Mouse (Mus musculus): Measurements from ENCODE around the gene Fxr1. TPM values are rescaled to one million over a fixed set of nuclear protein-coding genes. Genes with fewer than 3 reads are reported as not detected.
A peak's percentile ranks its signal among the peaks of the same experiment; 100 is the strongest.

Fxr1 gene
- polyA plus RNA-seq, 1 experiment from 2014 or later: 35.0 TPM

DNA sequence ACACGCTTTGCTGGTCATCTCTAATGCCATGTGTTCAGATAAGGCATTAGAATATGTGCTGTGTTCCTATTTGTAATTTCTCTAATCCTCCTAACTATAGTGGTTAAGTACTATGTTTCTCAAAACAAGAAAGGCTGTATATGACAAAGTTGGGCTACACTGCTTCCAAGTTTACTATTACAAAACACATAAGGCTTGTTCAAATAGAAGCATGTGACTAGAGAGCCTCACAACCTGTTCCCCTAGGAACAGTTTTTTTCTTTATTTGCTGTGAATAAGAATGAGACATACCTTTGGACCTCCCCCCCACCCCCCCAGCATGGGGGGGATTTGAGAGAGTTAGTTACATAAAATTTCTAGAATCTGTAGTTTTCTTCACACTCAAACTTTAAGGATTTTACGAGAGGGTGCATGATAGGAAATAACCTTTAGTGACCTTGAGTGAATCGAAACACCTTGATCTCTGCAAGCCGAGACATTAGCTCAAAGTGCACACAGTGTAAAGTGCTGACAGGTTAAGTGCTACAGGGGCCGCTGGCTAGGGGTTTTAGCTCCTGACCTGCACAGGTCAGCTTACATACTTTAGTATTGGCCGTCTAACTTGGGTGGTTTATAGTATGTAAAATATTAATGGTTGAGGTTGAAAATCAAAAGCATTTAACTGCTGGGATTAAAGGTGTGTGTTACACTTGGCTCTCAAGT is 56.5 kb downstream of the Fxr1 start:
- Histone ChIP-seq H3K4me1 (peaks cover 11% of the 10 kb centered on the region), H3K36me3 (replicated peaks) (peaks cover 20% of the 10 kb centered on the region), H3K9ac (no peak overlapping the region), H3K4me2 (no peak overlapping the region), H3K4me3 (no peak overlapping the region), H3K9me3 (no peaks in the 10 kb centered on the region), H3K27me3 (replicated peaks) (no peaks in the 10 kb centered on the region), H3K27ac (no peak overlapping the region)
- 87% methylated on average over 6 of the region's 6 CpGs for WGBS
- ATAC-seq (replicated peaks): no peak

DNA sequence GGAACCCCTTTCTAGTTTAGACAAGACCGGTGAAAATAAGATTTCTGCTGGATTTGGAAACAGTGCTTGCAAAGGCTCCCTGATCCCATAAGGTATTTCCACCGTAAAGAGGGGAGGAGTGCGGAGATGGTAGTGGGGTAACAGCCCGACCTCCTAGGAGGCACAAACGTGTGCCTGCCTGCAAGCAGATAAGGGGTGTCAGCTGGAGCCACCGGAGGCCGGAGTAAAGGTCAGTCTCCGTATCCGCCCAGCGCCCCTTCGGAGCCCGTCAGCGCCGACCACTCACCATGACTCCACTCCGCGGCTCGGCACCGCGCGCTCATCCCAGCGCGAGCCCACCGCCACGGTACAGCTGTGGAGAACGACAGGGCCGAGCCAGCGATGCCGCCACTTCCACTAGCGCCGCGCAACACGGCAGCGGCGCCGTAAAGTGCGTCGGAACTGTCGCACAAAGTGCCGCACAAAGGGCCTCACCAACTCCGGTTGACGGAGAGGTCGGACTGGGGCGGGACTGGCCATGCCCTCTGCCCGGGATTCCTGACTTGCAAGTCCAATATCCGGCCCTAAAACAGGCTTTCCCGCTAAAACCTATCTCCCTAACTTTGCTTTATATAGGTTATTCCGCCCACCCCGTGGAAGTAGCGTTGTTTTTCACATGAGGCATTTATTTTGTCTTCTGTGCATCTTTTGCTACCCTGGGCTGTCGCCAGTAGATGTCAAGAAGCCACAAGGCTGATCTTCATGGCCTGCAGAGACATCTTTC is 61.3 kb downstream of the Fxr1 start, which contains the start of gene Dnajc19:
TSS of gene Dnajc19 (minus strand) at position 422 of the 763 bp plus-strand sequence.
- Histone ChIP-seq H3K4me2 (peak within 1 kb of the TSS; percentile 67), H3K4me1 (peaks cover 20% of the 10 kb centered on the region), H3K36me3 (replicated peaks) (peaks cover 9% of the 10 kb centered on the region; the same call in 1 of the 2 replicates), H3K4me3 (peak within 1 kb of the TSS; percentile 59), H3K27me3 (replicated peaks) (no peaks in the 10 kb centered on the region), H3K9ac (peak within 1 kb of the TSS; percentile 71), H3K9me3 (no peaks in the 10 kb centered on the region), H3K27ac (peak within 1 kb of the TSS; percentile 76)
- ATAC-seq (replicated peaks): peak; percentile 96
- WGBS: under 1% methylated on average over 50 of the region's 50 CpGs

DNA sequence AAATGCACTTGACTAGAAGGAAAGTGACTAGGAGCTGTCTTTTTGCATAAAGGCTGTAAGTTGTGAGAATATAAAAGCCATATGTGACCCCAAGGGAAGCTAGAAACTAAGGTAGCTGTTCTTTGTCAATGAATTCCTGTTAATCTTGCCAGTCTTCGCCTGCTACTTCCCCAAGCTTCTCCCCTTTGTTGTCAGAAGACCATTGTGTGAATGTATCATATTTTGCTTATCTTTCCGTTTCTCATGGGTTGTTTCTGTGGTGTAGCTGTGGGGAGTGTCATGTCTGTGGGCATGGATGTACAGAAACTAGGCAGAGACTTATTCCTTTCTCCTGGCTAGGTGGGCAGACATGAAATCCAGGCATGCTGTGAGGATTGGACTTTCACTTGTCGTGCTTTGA is 62.2 kb downstream of the Fxr1 start:
- WGBS: 79% methylated on average over 3 of the region's 3 CpGs
- no peak for ATAC-seq (replicated peaks)
- peak overlapping the region; percentile 59 for H3K4me3 ChIP-seq
- no peaks in the 10 kb centered on the region for H3K27me3 ChIP-seq (replicated peaks)
- H3K4me2 ChIP-seq: peak overlapping the region; percentile 67
- H3K9ac ChIP-seq: peak overlapping the region; percentile 71
- no peaks in the 10 kb centered on the region for H3K9me3 ChIP-seq
- H3K4me1 ChIP-seq: peaks cover 20% of the 10 kb centered on the region
- peaks cover 9% of the 10 kb centered on the region; the same call in 1 of the 2 replicates for H3K36me3 ChIP-seq (replicated peaks)
- H3K27ac ChIP-seq: peak overlapping the region; percentile 76

DNA sequence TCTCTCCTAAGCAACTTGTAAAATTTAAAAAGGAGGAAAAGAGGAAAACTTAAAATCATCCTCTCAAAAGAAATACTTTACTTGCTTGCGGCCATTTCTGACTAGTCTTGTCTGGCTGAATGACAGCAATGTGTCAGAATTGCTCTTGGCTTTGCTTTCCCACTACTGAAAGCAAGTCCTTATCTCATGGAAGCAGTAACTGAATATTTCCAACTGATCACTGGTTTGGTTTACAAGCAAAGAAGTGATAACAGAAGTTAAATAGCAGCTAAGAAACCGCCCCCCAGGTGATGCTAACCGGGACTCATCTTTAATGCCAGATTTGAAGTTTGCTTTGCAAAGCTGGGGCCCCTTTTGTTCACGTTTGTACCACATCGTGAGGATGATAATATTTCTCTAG is 63.9 kb downstream of the Fxr1 start:
- Histone ChIP-seq H3K4me2 (no peak overlapping the region), H3K9me3 (no peaks in the 10 kb centered on the region), H3K4me1 (peaks cover 20% of the 10 kb centered on the region), H3K4me3 (no peak overlapping the region), H3K36me3 (replicated peaks) (peaks cover under 1% of the 10 kb centered on the region; the same call in 1 of the 2 replicates), H3K27me3 (replicated peaks) (no peaks in the 10 kb centered on the region), H3K9ac (no peak overlapping the region), H3K27ac (no peak overlapping the region)
- no peak for ATAC-seq (replicated peaks)
- 78% methylated on average over 5 of the region's 5 CpGs for WGBS

DNA sequence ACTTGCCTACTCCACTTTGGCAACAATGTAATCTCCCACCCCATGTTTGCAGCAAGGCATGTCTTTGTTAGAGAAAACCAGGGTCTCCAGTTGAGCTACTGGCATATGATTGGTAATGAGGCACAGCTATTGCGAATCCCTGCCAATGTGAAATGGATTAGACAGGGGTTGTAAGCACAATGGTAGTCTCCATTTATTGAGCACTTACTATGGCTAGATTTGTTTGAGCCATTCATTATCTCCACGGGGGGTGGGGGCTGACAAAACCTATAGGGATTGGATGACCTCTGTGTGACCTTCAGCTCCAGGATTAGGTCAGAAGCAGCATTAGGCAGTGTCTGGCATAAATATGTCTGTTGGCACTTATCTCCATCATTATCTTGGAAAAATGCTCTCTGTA is 83.1 kb downstream of the Fxr1 start:
- H3K9me3 ChIP-seq: no peaks in the 10 kb centered on the region
- H3K4me1 ChIP-seq: peaks cover 11% of the 10 kb centered on the region
- H3K27me3 ChIP-seq (replicated peaks): no peaks in the 10 kb centered on the region
- H3K27ac ChIP-seq: peak overlapping the region; percentile 32; the same call in 1 of the 2 replicates
- ATAC-seq (replicated peaks): no peak
- no peak overlapping the region for H3K4me3 ChIP-seq
- H3K9ac ChIP-seq: no peak overlapping the region
- H3K36me3 ChIP-seq (replicated peaks): no peaks in the 10 kb centered on the region
- no peak overlapping the region for H3K4me2 ChIP-seq
- WGBS: 33% methylated on average over 2 of the region's 2 CpGs

DNA sequence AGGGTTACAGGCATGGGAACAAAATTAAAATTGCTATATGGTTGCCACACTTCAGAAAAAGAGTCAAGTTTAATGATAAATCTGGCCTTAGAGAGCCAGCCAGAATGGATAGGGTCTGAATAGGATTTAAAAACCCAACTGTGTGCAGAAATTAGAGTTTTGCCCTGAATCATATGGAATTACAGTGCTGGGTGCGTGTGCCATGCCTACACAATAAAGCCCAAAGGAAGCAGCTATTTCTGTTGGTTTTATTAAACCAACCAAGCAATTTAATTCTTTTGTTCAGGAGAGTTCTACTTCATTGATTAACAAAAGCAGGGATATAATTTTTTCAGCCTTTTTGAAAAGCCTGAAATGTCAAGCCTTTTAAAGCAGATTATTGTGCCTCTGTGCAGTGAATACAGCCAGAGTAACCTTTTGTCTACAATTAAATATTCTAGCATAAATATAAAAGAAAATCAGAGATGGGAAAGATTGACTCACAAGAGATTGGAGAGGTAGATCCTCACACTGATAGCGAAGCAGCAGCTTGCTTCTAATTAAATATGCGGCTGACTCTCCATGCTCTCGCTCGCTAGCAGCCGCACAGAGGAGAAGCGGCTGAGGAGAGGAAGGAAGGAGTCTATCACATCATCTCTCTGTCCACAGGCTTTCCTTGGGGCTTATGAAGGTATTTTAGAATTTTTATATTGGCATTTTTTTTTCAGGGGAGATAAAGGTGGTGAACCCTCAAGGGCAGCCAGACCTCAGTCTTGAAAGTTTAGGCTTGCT is 84.3 kb downstream of the Fxr1 start:
- WGBS: 5% methylated on average over 7 of the region's 7 CpGs
- peak; percentile 85 for ATAC-seq (replicated peaks)

DNA sequence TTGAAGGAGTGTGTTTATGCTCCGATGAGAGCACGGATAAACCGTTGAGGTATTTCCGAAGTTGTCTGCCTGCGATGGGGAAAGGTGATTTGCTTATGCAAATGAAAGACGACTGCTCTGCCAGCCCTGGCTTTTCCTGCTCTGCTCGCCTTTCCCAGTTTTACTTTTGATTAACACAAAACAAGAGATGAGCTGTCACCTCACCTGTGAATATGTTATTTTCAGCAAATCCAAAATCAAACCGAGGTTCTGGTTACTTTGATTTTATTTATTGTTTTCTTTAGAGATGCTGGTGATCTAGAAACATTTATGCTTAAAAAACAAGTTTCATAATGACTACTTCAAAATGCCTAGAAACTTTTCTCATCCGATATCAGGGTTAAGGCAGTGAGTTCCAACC is 86.7 kb downstream of the Fxr1 start:
- Histone ChIP-seq H3K36me3 (replicated peaks) (no peaks in the 10 kb centered on the region), H3K4me1 (peaks cover 11% of the 10 kb centered on the region), H3K27me3 (replicated peaks) (peaks cover 4% of the 10 kb centered on the region; the same call in 1 of the 2 replicates), H3K27ac (no peak overlapping the region), H3K9ac (no peak overlapping the region), H3K4me3 (no peak overlapping the region), H3K9me3 (no peaks in the 10 kb centered on the region), H3K4me2 (0 out of 2 replicates have a peak overlapping the region, but pooled peaks have one; percentile 14)
- WGBS: 23% methylated on average over 9 of the region's 9 CpGs
- no peak for ATAC-seq (replicated peaks)

More for the DNA sequence above, 84.3 kb downstream of the Fxr1 start:
- Histone ChIP-seq H3K4me1 (peaks cover 11% of the 10 kb centered on the region), H3K9me3 (no peaks in the 10 kb centered on the region), H3K9ac (no peak overlapping the region), H3K27me3 (replicated peaks) (peaks cover 4% of the 10 kb centered on the region; the same call in 1 of the 2 replicates), H3K4me3 (peak overlapping the region; percentile 19; the same call in 1 of the 2 replicates), H3K4me2 (peak overlapping the region; percentile 32), H3K27ac (peak overlapping the region; percentile 57), H3K36me3 (replicated peaks) (no peaks in the 10 kb centered on the region)

DNA sequence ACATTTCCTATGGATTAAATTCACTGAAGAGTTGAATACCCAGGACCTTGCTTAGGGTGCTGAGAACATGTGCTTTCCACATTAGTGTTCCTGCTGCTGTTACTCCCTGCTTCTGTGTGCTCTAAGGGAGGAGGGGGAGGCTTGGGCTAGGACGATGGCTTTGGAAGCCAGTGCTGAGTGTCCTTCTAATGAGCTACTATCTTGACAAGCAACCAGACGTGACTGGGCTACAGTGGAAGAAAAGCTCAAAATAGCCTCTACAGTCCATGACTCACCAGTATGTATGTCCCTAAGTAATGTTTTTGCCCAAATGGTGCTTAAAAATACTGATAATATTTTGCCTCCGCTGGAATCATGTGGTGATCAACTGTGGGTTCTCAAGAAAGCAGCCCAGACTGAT is 87.9 kb downstream of the Fxr1 start:
- 80% methylated on average over 3 of the region's 3 CpGs for WGBS
- Histone ChIP-seq H3K4me2 (no peak overlapping the region), H3K4me1 (peaks cover 11% of the 10 kb centered on the region)

DNA sequence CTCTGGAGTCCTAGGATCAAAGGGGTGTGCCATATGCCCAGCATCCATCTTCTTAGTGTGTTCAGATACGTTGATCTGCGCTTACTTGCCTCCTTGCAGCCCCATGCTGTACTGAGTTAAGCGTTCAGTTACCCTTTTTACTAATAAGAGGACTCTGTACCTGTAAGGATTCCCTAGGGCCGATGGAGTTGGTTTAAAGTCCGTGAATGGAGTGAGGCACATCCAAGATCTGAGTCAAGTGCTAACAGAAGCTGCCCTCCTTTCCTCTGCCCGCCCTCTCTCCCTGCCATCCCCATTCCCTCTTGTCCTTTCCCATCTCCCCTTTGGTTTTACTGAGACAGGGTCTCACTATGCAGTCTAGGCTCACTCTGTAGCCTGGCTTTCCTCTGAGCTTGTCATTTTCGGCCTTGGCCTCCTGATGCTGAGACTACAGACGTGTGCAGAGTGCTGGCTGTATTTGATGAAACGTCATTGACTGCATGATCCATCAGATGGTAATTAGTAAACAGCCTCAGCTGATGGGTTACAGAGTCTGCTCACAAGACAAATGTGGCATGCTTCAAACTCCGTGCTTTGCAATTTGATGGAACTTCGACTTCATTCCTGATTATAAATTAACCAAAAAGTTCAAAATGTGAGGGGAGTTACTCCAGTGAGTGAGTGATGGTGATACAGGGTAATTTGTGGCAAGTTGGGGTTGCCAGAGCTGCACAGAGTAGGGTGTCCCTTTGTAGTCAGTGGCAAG is 92.4 kb downstream of the Fxr1 start:
- no peak overlapping the region for H3K4me2 ChIP-seq
- H3K4me3 ChIP-seq: no peak overlapping the region
- no peaks in the 10 kb centered on the region for H3K36me3 ChIP-seq (replicated peaks)
- H3K27me3 ChIP-seq (replicated peaks): peaks cover 4% of the 10 kb centered on the region; the same call in 1 of the 2 replicates
- 78% methylated on average over 11 of the region's 11 CpGs for WGBS
- H3K9ac ChIP-seq: no peak overlapping the region
- no peaks in the 10 kb centered on the region; the same call in none of the 2 replicates for H3K4me1 ChIP-seq
- no peak overlapping the region for H3K27ac ChIP-seq
- H3K9me3 ChIP-seq: no peaks in the 10 kb centered on the region
- ATAC-seq (replicated peaks): no peak

More for the DNA sequence above, 87.9 kb downstream of the Fxr1 start:
- peaks cover 4% of the 10 kb centered on the region; the same call in 1 of the 2 replicates for H3K27me3 ChIP-seq (replicated peaks)
- no peak overlapping the region for H3K4me3 ChIP-seq
- no peak overlapping the region for H3K9ac ChIP-seq
- no peaks in the 10 kb centered on the region for H3K36me3 ChIP-seq (replicated peaks)
- no peaks in the 10 kb centered on the region for H3K9me3 ChIP-seq
- no peak overlapping the region for H3K27ac ChIP-seq
- ATAC-seq (replicated peaks): no peak

DNA sequence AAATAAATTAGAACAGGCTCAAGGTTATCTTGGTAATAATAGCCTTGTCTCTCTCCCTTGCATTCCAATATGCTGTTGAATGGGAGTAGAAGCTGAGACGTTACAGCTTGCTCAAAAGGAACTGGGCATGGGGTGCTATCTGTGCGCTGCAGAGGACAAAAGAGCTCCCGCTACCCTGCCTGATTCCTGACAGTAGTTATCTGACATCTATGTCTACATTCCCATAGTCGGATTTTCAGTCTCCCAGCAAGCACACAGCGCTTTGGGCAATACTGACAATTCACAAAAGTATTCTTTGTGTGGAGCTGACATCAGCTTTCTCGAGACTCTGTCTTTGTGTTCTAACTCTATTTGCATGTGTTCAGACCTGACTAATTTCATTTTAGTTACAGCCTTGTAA is 96.1 kb downstream of the Fxr1 start:
- H3K9me3 ChIP-seq: no peaks in the 10 kb centered on the region
- H3K27me3 ChIP-seq (replicated peaks): no peaks in the 10 kb centered on the region
- peak overlapping the region; percentile 8; the same call in 1 of the 2 replicates for H3K4me2 ChIP-seq
- H3K4me3 ChIP-seq: no peak overlapping the region
- no peak for ATAC-seq (replicated peaks)
- H3K4me1 ChIP-seq: no peaks in the 10 kb centered on the region; the same call in none of the 2 replicates
- WGBS: 12% methylated on average over 6 of the region's 6 CpGs
- no peak overlapping the region for H3K27ac ChIP-seq
- H3K36me3 ChIP-seq (replicated peaks): no peaks in the 10 kb centered on the region
- H3K9ac ChIP-seq: no peak overlapping the region

DNA sequence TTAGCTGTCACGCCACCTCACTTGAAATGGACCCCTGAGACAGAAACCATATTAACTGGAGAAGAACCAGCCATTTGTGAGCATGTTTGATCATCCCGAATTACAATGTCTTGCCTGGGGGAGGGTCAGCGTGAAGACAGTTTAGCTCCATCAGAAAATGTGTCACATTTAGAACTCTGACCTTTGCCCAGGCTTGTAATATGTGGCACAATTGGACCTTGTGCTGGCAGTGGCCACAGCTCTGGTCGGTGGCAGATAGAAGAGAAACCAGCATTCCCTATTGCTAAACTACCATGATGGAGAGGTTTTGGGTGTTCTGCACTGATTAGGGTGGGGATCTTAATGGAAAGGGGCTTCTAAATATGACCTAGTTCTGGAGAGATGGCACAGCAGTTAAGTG is 100.1 kb downstream of the Fxr1 start:
- H3K4me2 ChIP-seq: no peak overlapping the region
- H3K9me3 ChIP-seq: no peaks in the 10 kb centered on the region
- no peak overlapping the region for H3K4me3 ChIP-seq
- H3K4me1 ChIP-seq: no peaks in the 10 kb centered on the region; the same call in none of the 2 replicates
- 74% methylated on average over 4 of the region's 4 CpGs for WGBS
- no peaks in the 10 kb centered on the region for H3K27me3 ChIP-seq (replicated peaks)
- no peak overlapping the region for H3K9ac ChIP-seq
- no peak for ATAC-seq (replicated peaks)
- no peaks in the 10 kb centered on the region for H3K36me3 ChIP-seq (replicated peaks)
- H3K27ac ChIP-seq: no peak overlapping the region
